Mouse (Mus musculus): ENCODE data around the gene Mug2. TPM values are rescaled to one million over a fixed set of nuclear protein-coding genes. Genes with fewer than 3 reads are reported as not detected.

The Mug2 gene
- total and polyA plus RNA-seq, 2 experiments from 2014 or later = not detected

DNA sequence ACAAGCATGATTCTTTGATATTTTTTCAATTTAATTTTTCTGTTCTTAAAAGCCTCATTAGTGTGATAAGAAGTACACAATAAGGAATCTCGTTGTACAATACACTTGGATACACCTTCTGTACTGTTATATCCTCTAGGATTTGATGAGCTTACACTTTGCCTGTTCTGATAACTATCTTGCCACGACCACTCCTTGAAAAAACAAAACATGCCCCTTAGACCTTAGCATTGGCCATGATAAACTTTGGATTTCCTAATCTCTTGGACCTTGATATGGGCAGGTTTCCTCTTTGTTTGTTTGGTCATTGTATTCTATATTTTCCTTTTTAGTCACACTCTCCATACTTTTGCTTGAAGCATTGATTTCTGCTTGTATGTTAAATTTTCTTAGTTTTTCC lies 123.0 kb downstream of the Mug2 start:
- no peak overlapping the region for H3K4me3 ChIP-seq (ENCODE audit: low read depth, low read length)
- no peak for ATAC-seq (ENCODE audit: insufficient read depth, low read depth)
- H3K27ac ChIP-seq (ENCODE audit: low read depth) = no peak overlapping the region
- TF ChIP-seq EP300 (IDR thresholded peaks at IDR 0.05; ENCODE audit: low read depth) (no peak), CTCF (IDR thresholded peaks at IDR 0.05; ENCODE audit: low read depth) (no peak)
- H3K4me2 ChIP-seq (ENCODE audit: low read depth, low read length) = no peak overlapping the region
- no peaks in the 10 kb centered on the region for H3K27me3 ChIP-seq (ENCODE audit: control insufficient read depth, insufficient read depth, low read length)
- no peaks in the 10 kb centered on the region for H3K4me1 ChIP-seq (ENCODE audit: control insufficient read depth, insufficient read depth)
- WGBS = 40% methylated on average over 2 of the region's 2 CpGs
- no peaks in the 10 kb centered on the region; the same call in 1 of the 2 replicates for H3K9me3 ChIP-seq (replicated peaks; ENCODE audit: control insufficient read depth, low read length)
- H3K9ac ChIP-seq (replicated peaks; ENCODE audit: low read depth, low read length) = no peak overlapping the region
- DNase-seq (ENCODE audit: low spot score) = no peak
- H3K36me3 ChIP-seq (replicated peaks; ENCODE audit: control insufficient read depth, insufficient read depth, low read length) = no peaks in the 10 kb centered on the region

Other genes starting within 250 kb of the Mug2 start
- 0.53 TPM in 1 of 2 replicates, not detected in the other for gene Mug1, start 168.2 kb upstream of the Mug2 start, total RNA-seq (2014; rRNA removed; ENCODE audit: low replicate concordance)
- 0.05 and 0.07 TPM in 2 replicates for gene Mug1, start 168.2 kb upstream of the Mug2 start, polyA plus RNA-seq (2015; fragmentation: Nextera tagmentation; extraction: Ambion mirVana)